Mouse (Mus musculus) hindbrain, embryonic 11.5 days (tissue): ENCODE measurements around the gene Gpr87. TPM values are rescaled to one million over a fixed set of nuclear protein-coding genes. Genes with fewer than 3 reads are reported as not detected.
A peak's percentile ranks its signal among the peaks of the same experiment; 100 is the strongest.

Source experiments
- ATAC-seq: fragments of 200-750 bp; cut with Nextera tagmentation; 2 replicates; pipeline ENCODE4 v1.8.0; 2017; ENCODE audit warnings: mild to moderate bottlenecking, moderate TSS enrichment, moderate library complexity; ENCODE audit not compliant: low FRiP score
- DNase-seq: peaks from one replicate; pipeline ENCODE4 v3.0.0-alpha.2; 2015; ENCODE audit warnings: low spot score
- H3K27ac ChIP-seq: fragments of 300-500 bp; sonication (generic); 2 replicates; pipeline ENCODE4 v1.5.1; 2014; ENCODE audit warnings: mild to moderate bottlenecking, low read depth, low read length
- H3K27me3 ChIP-seq: fragments of 300-500 bp; sonication (generic); 2 replicates; pipeline ENCODE4 v1.6.1; 2014; ENCODE audit warnings: mild to moderate bottlenecking, low read length, moderate library complexity, mixed read lengths; ENCODE audit not compliant: control insufficient read depth, insufficient read depth
- H3K36me3 ChIP-seq: fragments of 300-500 bp; sonication (generic); 2 replicates; pipeline ENCODE4 v1.6.1; 2014; ENCODE audit warnings: mild to moderate bottlenecking, low read length, moderate library complexity, mixed read lengths; ENCODE audit not compliant: control insufficient read depth, insufficient read depth
- H3K4me1 ChIP-seq: fragments of 300-500 bp; sonication (generic); replicated peaks from 2 replicates; pipeline ENCODE4 v1.6.1; 2014; ENCODE audit warnings: low read length, mixed read lengths; ENCODE audit not compliant: control insufficient read depth, insufficient read depth
- H3K4me2 ChIP-seq: fragments of 300-500 bp; sonication (generic); replicated peaks from 2 replicates; pipeline ENCODE4 v1.6.1; 2014; ENCODE audit warnings: mild to moderate bottlenecking, low read depth, low read length
- H3K4me3 ChIP-seq: fragments of 300-500 bp; sonication (generic); 2 replicates; pipeline ENCODE4 v1.5.1; 2014; ENCODE audit warnings: low read depth, low read length
- H3K9ac ChIP-seq: fragments of 300-500 bp; sonication (generic); 2 replicates; pipeline ENCODE4 v1.6.1; 2014; ENCODE audit warnings: low read depth, low read length
- H3K9me3 ChIP-seq: fragments of 300-500 bp; sonication (generic); 2 replicates; pipeline ENCODE4 v1.6.1; 2016; ENCODE audit warnings: low read length; ENCODE audit not compliant: control insufficient read depth
- WGBS: fragments of 180-500 bp; shearing (Covaris S2); extraction: QIAGEN DNeasy Blood & Tissue Kit; methylation state at CpG from one replicate; pipeline ENCODE4 v1.1.7; 2014; 5-methylcytosine and 5-hydroxymethylcytosine counted together
- polyA plus RNA-seq: library from polyadenylated mRNA; unstranded; fragments of >200 nt; fragmentation: Nextera tagmentation; extraction: Ambion mirVana; gene quantifications from 2 replicates; pipeline ENCODE4 v1.2.1, GENCODE M21; 2014

Gpr87 gene
- polyA plus RNA-seq, 1 experiment from 2014 or later, result not detected

GRCm38 (mm10) chr3:59175234-59175633 is 19.7 kb downstream of the Gpr87 start:
- WGBS, result 45% methylated on average over 5 of the region's 5 CpGs
- DNase-seq (peak; percentile 56), ATAC-seq (peak; percentile 60)
- H3K4me2 ChIP-seq, result no peak overlapping the region
- H3K4me3 ChIP-seq, result no peak overlapping the region
- no peaks in the 10 kb centered on the region for H3K36me3 ChIP-seq
- no peak overlapping the region for H3K9ac ChIP-seq
- no peak overlapping the region for H3K27ac ChIP-seq
- no peaks in the 10 kb centered on the region for H3K4me1 ChIP-seq
- H3K27me3 ChIP-seq, result no peaks in the 10 kb centered on the region
- no peaks in the 10 kb centered on the region for H3K9me3 ChIP-seq

- no peak overlapping the region for H3K4me3 ChIP-seq
- ATAC-seq, result no peak
- H3K9me3 ChIP-seq, result no peaks in the 10 kb centered on the region
- H3K27me3 ChIP-seq, result no peaks in the 10 kb centered on the region
- WGBS, result 79% methylated on average over 6 of the region's 6 CpGs
- no peaks in the 10 kb centered on the region for H3K4me1 ChIP-seq
- no peak for DNase-seq
- no peaks in the 10 kb centered on the region for H3K36me3 ChIP-seq
- H3K27ac ChIP-seq, result no peak overlapping the region
- no peak overlapping the region for H3K9ac ChIP-seq
- no peak overlapping the region for H3K4me2 ChIP-seq
Observed at GRCm38 (mm10) chr3:59174426-59175154, 20.3 kb downstream of the Gpr87 start.

GRCm38 (mm10) chr3:59169921-59170627 is 24.8 kb downstream of the Gpr87 start:
- H3K9me3 ChIP-seq, result no peaks in the 10 kb centered on the region
- no peak for DNase-seq
- no peak for ATAC-seq
- no peak overlapping the region for H3K27ac ChIP-seq
- no peaks in the 10 kb centered on the region for H3K27me3 ChIP-seq
- H3K4me2 ChIP-seq, result no peak overlapping the region
- no peak overlapping the region for H3K4me3 ChIP-seq
- 64% methylated on average over 2 of the region's 2 CpGs for WGBS
- no peaks in the 10 kb centered on the region for H3K4me1 ChIP-seq
- no peaks in the 10 kb centered on the region for H3K36me3 ChIP-seq
- H3K9ac ChIP-seq, result no peak overlapping the region

- H3K9me3 ChIP-seq, result no peaks in the 10 kb centered on the region
- ATAC-seq (no peak), DNase-seq (no peak)
- H3K4me3 ChIP-seq, result no peak overlapping the region
- H3K4me2 ChIP-seq, result no peak overlapping the region
- H3K27ac ChIP-seq, result no peak overlapping the region
- H3K4me1 ChIP-seq, result no peaks in the 10 kb centered on the region
- H3K36me3 ChIP-seq, result no peaks in the 10 kb centered on the region
- no peaks in the 10 kb centered on the region for H3K27me3 ChIP-seq
- H3K9ac ChIP-seq, result no peak overlapping the region
- 77% methylated on average over 4 of the region's 4 CpGs for WGBS
Observed at GRCm38 (mm10) chr3:59169215-59169614, 25.7 kb downstream of the Gpr87 start.

- H3K27me3 ChIP-seq, result no peaks in the 10 kb centered on the region
- no peaks in the 10 kb centered on the region for H3K36me3 ChIP-seq
- WGBS, result 85% methylated on average over 6 of the region's 6 CpGs
- no peak overlapping the region for H3K27ac ChIP-seq
- DNase-seq (no peak), ATAC-seq (no peak)
- no peak overlapping the region for H3K4me3 ChIP-seq
- H3K9ac ChIP-seq, result no peak overlapping the region
- no peaks in the 10 kb centered on the region for H3K4me1 ChIP-seq
- no peaks in the 10 kb centered on the region for H3K9me3 ChIP-seq
- H3K4me2 ChIP-seq, result no peak overlapping the region
Observed at GRCm38 (mm10) chr3:59168476-59168875, 26.4 kb downstream of the Gpr87 start.

- H3K4me2 ChIP-seq, result no peak overlapping the region
- no peak for DNase-seq
- no peak overlapping the region for H3K9ac ChIP-seq
- no peaks in the 10 kb centered on the region for H3K36me3 ChIP-seq
- H3K9me3 ChIP-seq, result no peaks in the 10 kb centered on the region
- H3K4me1 ChIP-seq, result no peaks in the 10 kb centered on the region
- no peak overlapping the region for H3K27ac ChIP-seq
- no peaks in the 10 kb centered on the region for H3K27me3 ChIP-seq
- H3K4me3 ChIP-seq, result no peak overlapping the region
- ATAC-seq, result no peak
- 79% methylated on average over 2 of the region's 2 CpGs for WGBS
Observed at GRCm38 (mm10) chr3:59167417-59168054, 27.4 kb downstream of the Gpr87 start.

- no peak for ATAC-seq
Observed at GRCm38 (mm10) chr3:59160465-59160864, 34.4 kb downstream of the Gpr87 start.

GRCm38 (mm10) chr3:59157048-59157447 is 37.9 kb downstream of the Gpr87 start:
- WGBS, result 93% methylated on average over 5 of the region's 5 CpGs
- DNase-seq, result no peak
- H3K4me2 ChIP-seq, result no peak overlapping the region

More at GRCm38 (mm10) chr3:59160465-59160864, 34.4 kb downstream of the Gpr87 start:
- no peaks in the 10 kb centered on the region for H3K9me3 ChIP-seq
- H3K27me3 ChIP-seq, result no peaks in the 10 kb centered on the region
- no peaks in the 10 kb centered on the region for H3K36me3 ChIP-seq
- H3K27ac ChIP-seq, result no peak overlapping the region
- no peaks in the 10 kb centered on the region for H3K4me1 ChIP-seq
- no peak overlapping the region for H3K4me3 ChIP-seq
- no peak overlapping the region for H3K4me2 ChIP-seq
- H3K9ac ChIP-seq, result no peak overlapping the region
- WGBS, result 95% methylated on average over 1 of the region's 1 CpGs
- DNase-seq, result no peak

More at GRCm38 (mm10) chr3:59157048-59157447, 37.9 kb downstream of the Gpr87 start:
- H3K27ac ChIP-seq, result no peak overlapping the region
- ATAC-seq, result no peak
- H3K36me3 ChIP-seq, result no peaks in the 10 kb centered on the region
- H3K9me3 ChIP-seq, result no peaks in the 10 kb centered on the region
- H3K4me1 ChIP-seq, result no peaks in the 10 kb centered on the region
- no peak overlapping the region for H3K4me3 ChIP-seq
- no peak overlapping the region for H3K9ac ChIP-seq
- H3K27me3 ChIP-seq, result no peaks in the 10 kb centered on the region
